Mouse (Mus musculus): ENCODE data around the gene Bri3. TPM values are rescaled to one million over a fixed set of nuclear protein-coding genes. Genes with fewer than 3 reads are reported as not detected.

Gene Bri3
- polyA plus RNA-seq, 1 experiment from 2014 or later, result 123 TPM

GRCm38 (mm10) chr5:144247906-144248585 lies 3.8 kb downstream of the Bri3 start:
- Histone ChIP-seq H3K4me2 (replicated peaks) (no peak overlapping the region), H3K9me3 (ENCODE audit: control insufficient read depth, low read length) (no peaks in the 10 kb centered on the region), H3K4me1 (replicated peaks; ENCODE audit: control insufficient read depth, insufficient read depth, low read length) (no peaks in the 10 kb centered on the region), H3K4me3 (replicated peaks; ENCODE audit: low read length) (no peak overlapping the region), H3K36me3 (replicated peaks; ENCODE audit: control insufficient read depth, insufficient read depth) (no peaks in the 10 kb centered on the region), H3K27me3 (ENCODE audit: control insufficient read depth, insufficient read depth, low read length) (no peaks in the 10 kb centered on the region), H3K27ac (no peak overlapping the region), H3K9ac (no peak overlapping the region)
- ATAC-seq (ENCODE audit: low FRiP score) (no peak), DNase-seq (ENCODE audit: low spot score) (no peak)
- 82% methylated on average over 10 of the region's 10 CpGs for WGBS

DNA sequence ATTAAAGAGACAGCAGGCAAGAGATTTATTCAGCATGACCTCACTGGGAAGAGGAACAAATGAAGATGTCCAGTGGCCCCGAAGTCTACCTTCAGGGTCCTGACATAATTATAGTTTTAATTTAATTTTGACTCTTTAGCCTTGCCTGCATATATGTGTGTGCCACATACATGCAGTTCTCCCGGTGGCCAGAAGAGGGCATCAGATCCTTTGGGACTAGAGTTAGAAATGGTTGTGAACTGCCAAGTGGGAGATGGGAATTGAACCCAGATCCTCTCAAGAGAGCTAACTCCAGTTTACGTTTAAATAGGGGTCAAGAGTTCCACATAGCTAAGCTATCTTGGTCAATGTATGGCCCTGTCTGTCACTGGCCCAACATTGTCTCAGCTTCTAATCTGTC lies 5.6 kb downstream of the Bri3 start:
- Histone ChIP-seq H3K4me2 (replicated peaks) (no peak overlapping the region), H3K36me3 (replicated peaks; ENCODE audit: control insufficient read depth, insufficient read depth) (no peaks in the 10 kb centered on the region)

GRCm38 (mm10) chr5:144251876-144252577 lies 7.8 kb downstream of the Bri3 start:
- Histone ChIP-seq H3K9ac (no peak overlapping the region), H3K4me2 (replicated peaks) (no peak overlapping the region), H3K27ac (no peak overlapping the region), H3K4me1 (replicated peaks; ENCODE audit: control insufficient read depth, insufficient read depth, low read length) (peaks cover 10% of the 10 kb centered on the region), H3K4me3 (replicated peaks; ENCODE audit: low read length) (no peak overlapping the region), H3K36me3 (replicated peaks; ENCODE audit: control insufficient read depth, insufficient read depth) (no peaks in the 10 kb centered on the region), H3K27me3 (ENCODE audit: control insufficient read depth, insufficient read depth, low read length) (no peaks in the 10 kb centered on the region), H3K9me3 (ENCODE audit: control insufficient read depth, low read length) (no peaks in the 10 kb centered on the region)
- no peak for ATAC-seq (ENCODE audit: low FRiP score)
- WGBS, result 90% methylated on average over 13 of the region's 13 CpGs
- no peak for DNase-seq (ENCODE audit: low spot score)

More for the DNA sequence above, 5.6 kb downstream of the Bri3 start:
- no peaks in the 10 kb centered on the region for H3K27me3 ChIP-seq (ENCODE audit: control insufficient read depth, insufficient read depth, low read length)
- no peak overlapping the region for H3K9ac ChIP-seq
- DNase-seq (ENCODE audit: low spot score) (no peak), ATAC-seq (ENCODE audit: low FRiP score) (no peak)
- H3K4me3 ChIP-seq (replicated peaks; ENCODE audit: low read length), result no peak overlapping the region
- WGBS, result 81% methylated on average over 3 of the region's 3 CpGs
- H3K4me1 ChIP-seq (replicated peaks; ENCODE audit: control insufficient read depth, insufficient read depth, low read length), result no peaks in the 10 kb centered on the region
- H3K9me3 ChIP-seq (ENCODE audit: control insufficient read depth, low read length), result no peaks in the 10 kb centered on the region
- H3K27ac ChIP-seq, result no peak overlapping the region

DNA sequence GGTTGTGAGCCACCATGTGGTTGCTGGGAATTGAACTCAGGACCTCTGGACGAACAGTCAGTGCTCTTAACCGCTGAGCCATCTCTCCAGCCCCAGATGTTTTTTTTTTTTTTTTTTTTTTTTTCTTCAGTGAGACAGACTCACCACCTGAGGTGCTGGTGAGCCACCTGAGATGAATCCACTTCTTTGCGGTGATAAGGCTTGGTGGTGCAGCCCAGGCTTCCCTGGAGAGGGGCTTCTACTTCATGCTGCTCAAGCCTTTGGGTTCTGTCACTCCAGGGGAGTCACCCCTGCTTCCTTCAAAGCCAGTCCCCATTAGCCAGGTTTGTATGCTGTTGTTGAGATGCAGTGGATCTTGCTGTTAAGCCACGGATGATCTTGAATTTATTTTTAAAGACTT lies 9.0 kb downstream of the Bri3 start:
- Histone ChIP-seq H3K4me2 (replicated peaks) (no peak overlapping the region), H3K27me3 (ENCODE audit: control insufficient read depth, insufficient read depth, low read length) (no peaks in the 10 kb centered on the region), H3K36me3 (replicated peaks; ENCODE audit: control insufficient read depth, insufficient read depth) (no peaks in the 10 kb centered on the region), H3K27ac (no peak overlapping the region), H3K4me1 (replicated peaks; ENCODE audit: control insufficient read depth, insufficient read depth, low read length) (peaks cover 22% of the 10 kb centered on the region), H3K9me3 (ENCODE audit: control insufficient read depth, low read length) (no peaks in the 10 kb centered on the region), H3K9ac (no peak overlapping the region), H3K4me3 (replicated peaks; ENCODE audit: low read length) (no peak overlapping the region)
- 74% methylated on average over 4 of the region's 4 CpGs for WGBS
- ATAC-seq (ENCODE audit: low FRiP score) (no peak), DNase-seq (ENCODE audit: low spot score) (no peak)

GRCm38 (mm10) chr5:144254122-144254810 lies 10.0 kb downstream of the Bri3 start:
- ATAC-seq (ENCODE audit: low FRiP score) (peak; percentile 2; the same call in 1 of the 2 replicates), DNase-seq (ENCODE audit: low spot score) (no peak)
- Histone ChIP-seq H3K9ac (peak overlapping the region; percentile 98; the same call in 1 of the 2 replicates), H3K4me2 (replicated peaks) (peak overlapping the region; percentile 83), H3K27ac (no peak overlapping the region), H3K4me3 (replicated peaks; ENCODE audit: low read length) (peak overlapping the region; percentile 93), H3K27me3 (ENCODE audit: control insufficient read depth, insufficient read depth, low read length) (no peaks in the 10 kb centered on the region), H3K9me3 (ENCODE audit: control insufficient read depth, low read length) (no peaks in the 10 kb centered on the region), H3K36me3 (replicated peaks; ENCODE audit: control insufficient read depth, insufficient read depth) (peaks cover 7% of the 10 kb centered on the region), H3K4me1 (replicated peaks; ENCODE audit: control insufficient read depth, insufficient read depth, low read length) (peaks cover 33% of the 10 kb centered on the region)
- 64% methylated on average over 16 of the region's 16 CpGs for WGBS

DNA sequence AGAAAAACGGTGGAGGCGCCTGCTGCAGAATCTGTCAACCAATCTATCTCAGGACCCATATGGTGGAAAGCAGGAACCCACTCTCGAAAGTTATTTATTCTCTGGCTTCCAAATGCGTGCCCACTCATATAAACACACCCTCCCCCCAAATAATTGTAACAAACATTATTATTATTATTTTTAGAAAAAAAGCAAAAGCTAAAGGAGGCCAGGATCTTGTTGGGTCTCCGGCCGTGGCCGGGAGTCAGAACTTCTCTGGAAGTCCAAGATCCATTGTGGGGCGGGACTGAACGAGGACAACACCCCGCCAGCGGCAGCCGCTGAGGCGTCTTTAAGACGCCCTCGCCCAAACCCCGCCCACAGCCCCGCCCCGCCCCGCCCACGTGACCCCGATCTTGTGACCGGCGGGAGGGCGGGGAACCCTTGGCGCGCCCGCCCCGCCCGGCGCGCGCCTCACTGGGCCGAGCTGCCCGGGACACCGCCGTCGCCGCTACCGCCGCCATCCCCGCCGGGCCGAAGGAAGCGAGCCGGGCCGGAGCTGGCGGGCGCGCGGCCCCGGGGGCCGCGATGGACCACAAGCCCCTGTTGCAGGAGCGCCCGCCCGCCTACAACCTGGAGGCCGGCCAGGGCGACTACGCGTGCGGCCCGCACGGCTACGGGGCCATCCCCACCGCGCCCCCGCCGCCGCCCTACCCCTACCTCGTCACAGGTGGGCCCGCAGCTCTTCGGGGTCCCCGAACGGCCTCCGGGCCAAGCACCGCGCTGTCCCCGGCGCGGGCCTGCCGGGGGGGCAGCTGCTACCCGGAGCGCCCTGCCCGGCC lies 10.8 kb downstream of the Bri3 start:
- H3K27me3 ChIP-seq (ENCODE audit: control insufficient read depth, insufficient read depth, low read length), result no peaks in the 10 kb centered on the region
- H3K4me1 ChIP-seq (replicated peaks; ENCODE audit: control insufficient read depth, insufficient read depth, low read length), result peaks cover 37% of the 10 kb centered on the region
- H3K9ac ChIP-seq, result peak overlapping the region; percentile 98
- ATAC-seq (ENCODE audit: low FRiP score) (peak; percentile 85), DNase-seq (ENCODE audit: low spot score) (peak; percentile 84)
- H3K4me2 ChIP-seq (replicated peaks), result peak overlapping the region; percentile 83
- under 1% methylated on average over 76 of the region's 84 CpGs for WGBS
- H3K27ac ChIP-seq, result peak overlapping the region; percentile 87
- peaks cover 7% of the 10 kb centered on the region for H3K36me3 ChIP-seq (replicated peaks; ENCODE audit: control insufficient read depth, insufficient read depth)
- H3K4me3 ChIP-seq (replicated peaks; ENCODE audit: low read length), result peak overlapping the region; percentile 93
- H3K9me3 ChIP-seq (ENCODE audit: control insufficient read depth, low read length), result no peaks in the 10 kb centered on the region

GRCm38 (mm10) chr5:144255632-144256540 lies 11.6 kb downstream of the Bri3 start:
- peaks cover 37% of the 10 kb centered on the region for H3K4me1 ChIP-seq (replicated peaks; ENCODE audit: control insufficient read depth, insufficient read depth, low read length)

GRCm38 (mm10) chr5:144256541-144256870 lies 12.3 kb downstream of the Bri3 start:
- H3K27ac ChIP-seq, result peak overlapping the region; percentile 87
- peak overlapping the region; percentile 93 for H3K4me3 ChIP-seq (replicated peaks; ENCODE audit: low read length)
- ATAC-seq (ENCODE audit: low FRiP score) (no peak), DNase-seq (ENCODE audit: low spot score) (no peak)
- H3K27me3 ChIP-seq (ENCODE audit: control insufficient read depth, insufficient read depth, low read length), result no peaks in the 10 kb centered on the region
- peak overlapping the region; percentile 83 for H3K4me2 ChIP-seq (replicated peaks)
- 14% methylated on average over 7 of the region's 7 CpGs for WGBS
- no peaks in the 10 kb centered on the region for H3K9me3 ChIP-seq (ENCODE audit: control insufficient read depth, low read length)
- peaks cover 19% of the 10 kb centered on the region for H3K36me3 ChIP-seq (replicated peaks; ENCODE audit: control insufficient read depth, insufficient read depth)
- peak overlapping the region; percentile 98 for H3K9ac ChIP-seq
- peaks cover 37% of the 10 kb centered on the region for H3K4me1 ChIP-seq (replicated peaks; ENCODE audit: control insufficient read depth, insufficient read depth, low read length)

More at GRCm38 (mm10) chr5:144255632-144256540, 11.6 kb downstream of the Bri3 start:
- Histone ChIP-seq H3K9ac (peak overlapping the region; percentile 98), H3K36me3 (replicated peaks; ENCODE audit: control insufficient read depth, insufficient read depth) (peaks cover 13% of the 10 kb centered on the region), H3K4me3 (replicated peaks; ENCODE audit: low read length) (peak overlapping the region; percentile 93), H3K27me3 (ENCODE audit: control insufficient read depth, insufficient read depth, low read length) (no peaks in the 10 kb centered on the region), H3K4me2 (replicated peaks) (peak overlapping the region; percentile 83), H3K9me3 (ENCODE audit: control insufficient read depth, low read length) (no peaks in the 10 kb centered on the region), H3K27ac (peak overlapping the region; percentile 87)
- under 1% methylated on average over 40 of the region's 40 CpGs for WGBS
- DNase-seq (ENCODE audit: low spot score), result peak; percentile 51
- no peak; the same call in 1 of the 2 replicates for ATAC-seq (ENCODE audit: low FRiP score)
